16 mouse cellular contexts compared by ENCODE assay signal in genomic region chr6:84381571-84381970, GRCm38 (mm10).
"Had no signal": no experiment of that assay in that cellular context is flagged by ENCODE, and none has a peak within 500 bp of the region (broad histone marks: within the 10 kb centered on the region; RNA-seq: fewer than 3 reads in every experiment).

No protein-coding gene starts in this region.

- DNase-seq: heart, postnatal 10 days; heart, postnatal 14 days; heart, postnatal 36 days; heart, postnatal 4 days; kidney, adult 11 months; kidney, adult 18-20 months; kidney, adult 2 months; kidney, adult 8-10 months; kidney, adult 9 months; kidney, postnatal 10 days; kidney, postnatal 14 days; kidney, postnatal 25 days; kidney, postnatal 36 days; kidney, postnatal 4 days; layer of hippocampus, adult 9-11 months; layer of hippocampus, postnatal 36 days had no signal
